Mouse (Mus musculus) olfactory bulb, adult 2 months (tissue): ENCODE data around the gene Hyal1. TPM values are rescaled to one million over a fixed set of nuclear protein-coding genes. Genes with fewer than 3 reads are reported as not detected.

ENCODE experiments used
- H3K27ac ChIP-seq: fragments of 200-500 bp; 2 replicates; pipeline ENCODE4 v1.5.1; 2012; ENCODE audit warnings: low read depth, low read length; ENCODE audit not compliant: insufficient read depth
- H3K4me1 ChIP-seq: fragments of 200-500 bp; 2 replicates; pipeline ENCODE4 v1.6.1; 2012; ENCODE audit warnings: low read length; ENCODE audit not compliant: control insufficient read depth, insufficient read depth
- H3K4me3 ChIP-seq: fragments of 200-500 bp; 2 replicates; pipeline ENCODE4 v1.5.1; 2012; ENCODE audit warnings: mild to moderate bottlenecking, low read depth, low read length, moderate library complexity; ENCODE audit not compliant: insufficient read depth
- CTCF ChIP-seq: fragments of 200-500 bp; IDR thresholded peaks from 2 replicates; pipeline ENCODE4 v1.5.1; 2012; ENCODE audit warnings: low read depth, mild to moderate bottlenecking, low read length, moderate library complexity; ENCODE audit not compliant: insufficient read depth
- POLR2A ChIP-seq: fragments of 200-500 bp; IDR thresholded peaks from 2 replicates; pipeline ENCODE4 v1.6.1; 2012; ENCODE audit warnings: mild to moderate bottlenecking, low read depth, low read length, moderate library complexity; ENCODE audit not compliant: insufficient read depth
- WGBS: fragments of 180-500 bp; shearing (Covaris S2); methylation state at CpG from one replicate; pipeline ENCODE4 v1.1.7; 2018; 5-methylcytosine and 5-hydroxymethylcytosine counted together
- polyA plus RNA-seq: library from polyadenylated mRNA; stranded (reverse); fragments of >200 nt; gene quantifications from 2 replicates; pipeline ENCODE4 v1.2.4, GENCODE M21; 2012; ENCODE audit warnings: low replicate concordance; ENCODE audit not compliant: missing spikeins, insufficient read depth, insufficient read length

Gene Hyal1
- polyA plus RNA-seq, 1 experiment = not detected

DNA sequence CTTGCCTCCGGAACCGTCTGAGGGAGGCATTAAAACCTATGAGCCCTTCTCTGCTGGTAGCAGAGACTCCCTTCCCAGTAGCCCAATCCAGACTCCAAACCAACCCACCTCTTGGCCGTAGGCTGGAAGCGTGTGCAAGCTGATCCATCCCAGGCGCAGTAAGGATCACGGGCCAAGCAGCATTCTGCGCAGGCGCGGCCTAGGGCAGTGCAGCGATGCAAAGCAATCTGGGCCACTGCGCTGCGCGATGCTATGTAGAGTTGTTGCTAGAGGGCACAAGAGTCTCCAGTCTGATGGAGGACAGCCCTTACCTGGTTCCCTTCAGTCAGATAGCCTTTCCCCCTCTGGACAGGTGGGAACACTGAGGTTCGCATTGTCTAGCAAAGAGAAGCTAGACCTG is 23.1 kb downstream of the Hyal1 start:
- WGBS = 73% methylated on average over 14 of the region's 14 CpGs
- Histone ChIP-seq H3K4me3 (no peak overlapping the region), H3K4me1 (peaks cover 5% of the 10 kb centered on the region; the same call in 1 of the 2 replicates), H3K27ac (no peak overlapping the region)
- TF ChIP-seq CTCF (no peak), POLR2A (no peak)

DNA sequence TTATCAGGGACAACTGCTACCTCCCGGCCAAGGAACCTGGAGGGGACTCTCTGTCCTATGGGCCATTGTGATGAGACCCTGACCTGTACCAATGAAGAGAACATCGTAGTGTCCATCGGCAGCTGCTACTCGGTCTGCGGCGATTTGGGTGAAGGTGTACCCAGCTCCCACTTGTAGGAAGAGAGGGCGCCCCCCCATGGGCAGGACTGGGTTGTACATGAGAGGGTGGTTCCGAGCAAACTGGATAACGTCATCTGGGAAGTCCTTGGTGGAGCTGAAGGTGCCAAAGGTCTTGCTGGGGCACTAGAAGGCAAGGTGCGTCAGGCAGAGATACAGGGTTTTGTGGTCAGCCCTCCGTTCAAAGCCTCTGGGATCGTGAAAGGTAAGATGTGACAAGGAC is 24.0 kb downstream of the Hyal1 start:
- 78% methylated on average over 12 of the region's 12 CpGs for WGBS
- TF ChIP-seq CTCF (no peak), POLR2A (no peak)
- Histone ChIP-seq H3K4me1 (peaks cover 5% of the 10 kb centered on the region; the same call in 1 of the 2 replicates), H3K27ac (no peak overlapping the region), H3K4me3 (no peak overlapping the region)

- H3K4me1 ChIP-seq = peaks cover 5% of the 10 kb centered on the region; the same call in 1 of the 2 replicates
- 86% methylated on average over 11 of the region's 11 CpGs for WGBS
- TF ChIP-seq POLR2A = no peak
- no peak for TF ChIP-seq CTCF
- no peak overlapping the region for H3K27ac ChIP-seq
- no peak overlapping the region for H3K4me3 ChIP-seq
Measured at GRCm38 (mm10) chr9:107601275-107601674, 24.5 kb downstream of the Hyal1 start.

GRCm38 (mm10) chr9:107602068-107602648 is 25.4 kb downstream of the Hyal1 start:
- Histone ChIP-seq H3K4me3 (no peak overlapping the region), H3K4me1 (peaks cover 5% of the 10 kb centered on the region; the same call in 1 of the 2 replicates), H3K27ac (no peak overlapping the region)
- TF ChIP-seq POLR2A (no peak), CTCF (peak; percentile 94)
- 7% methylated on average over 10 of the region's 10 CpGs for WGBS

DNA sequence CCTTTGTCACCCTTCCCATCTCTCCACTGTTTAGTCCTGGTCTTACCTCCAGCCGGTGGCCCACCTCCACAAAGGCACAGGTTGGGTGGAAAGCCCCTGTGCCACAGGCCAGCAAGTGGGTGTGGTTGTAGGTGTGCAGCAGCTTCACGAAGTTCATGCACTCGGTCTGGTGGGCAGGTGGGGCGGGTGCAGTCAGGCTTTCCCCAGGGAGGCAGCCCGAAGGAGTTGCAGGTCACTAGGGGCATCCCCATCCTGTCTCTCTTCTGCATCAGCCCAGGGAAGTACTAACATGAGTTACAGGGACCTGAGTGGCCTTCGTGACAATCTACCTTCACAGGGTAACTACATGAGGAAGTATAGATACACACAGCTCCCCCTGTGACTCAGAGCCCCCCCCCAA is 26.5 kb downstream of the Hyal1 start:
- Histone ChIP-seq H3K4me1 (peaks cover 5% of the 10 kb centered on the region; the same call in 1 of the 2 replicates), H3K4me3 (no peak overlapping the region), H3K27ac (no peak overlapping the region)
- WGBS = 87% methylated on average over 6 of the region's 6 CpGs
- TF ChIP-seq POLR2A = no peak
- TF ChIP-seq CTCF = no peak

GRCm38 (mm10) chr9:107605041-107605661 is 28.4 kb downstream of the Hyal1 start:
- no peak overlapping the region for H3K27ac ChIP-seq
- TF ChIP-seq CTCF = no peak
- no peak for TF ChIP-seq POLR2A
- H3K4me1 ChIP-seq = peaks cover 2% of the 10 kb centered on the region; the same call in 1 of the 2 replicates
- 67% methylated on average over 23 of the region's 23 CpGs for WGBS
- no peak overlapping the region for H3K4me3 ChIP-seq

DNA sequence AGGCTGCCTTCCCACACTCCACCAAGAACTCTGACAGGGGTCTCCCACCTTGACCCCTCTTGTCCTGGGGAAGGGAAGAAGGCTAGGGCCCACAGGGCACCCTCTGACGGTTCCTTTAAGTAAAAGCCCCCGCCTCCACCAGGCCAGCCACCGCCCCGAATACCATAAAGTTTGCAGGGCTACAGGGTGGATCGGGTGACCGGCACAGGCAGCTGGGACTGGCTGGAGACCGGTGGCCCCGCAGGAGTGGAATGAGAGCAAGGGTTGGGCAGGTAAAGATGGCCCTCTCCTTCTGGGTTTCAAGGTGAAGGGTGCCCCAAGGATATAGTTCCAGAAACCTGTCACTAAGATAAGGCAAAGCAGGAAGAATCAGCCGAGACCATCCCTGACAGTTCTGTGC is 29.9 kb downstream of the Hyal1 start:
- no peak overlapping the region for H3K27ac ChIP-seq
- H3K4me3 ChIP-seq = no peak overlapping the region
- H3K4me1 ChIP-seq = peaks cover 7% of the 10 kb centered on the region
- WGBS = 64% methylated on average over 9 of the region's 9 CpGs
- no peak for TF ChIP-seq POLR2A
- no peak for TF ChIP-seq CTCF

DNA sequence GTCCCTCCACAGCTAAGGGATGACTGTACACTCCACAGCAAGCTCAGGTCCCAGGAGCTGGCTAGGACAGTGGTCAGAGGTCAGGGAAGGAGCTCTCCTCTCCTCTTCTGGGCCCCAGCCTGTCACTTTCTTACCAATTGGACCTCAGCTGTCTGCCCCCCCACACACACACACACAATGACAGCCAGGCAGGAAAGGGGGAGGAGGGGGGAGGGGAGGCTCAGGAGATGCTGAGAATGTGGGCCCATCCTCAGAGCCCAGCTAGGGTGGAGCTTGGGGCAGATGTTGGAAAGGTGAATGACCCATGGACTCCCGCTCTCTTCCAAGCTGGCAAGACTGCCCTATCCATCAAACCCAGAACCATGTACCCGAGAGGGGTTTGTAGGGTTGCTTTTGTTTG is 30.3 kb downstream of the Hyal1 start:
- Histone ChIP-seq H3K4me3 (no peak overlapping the region), H3K27ac (no peak overlapping the region), H3K4me1 (peaks cover 9% of the 10 kb centered on the region)
- TF ChIP-seq POLR2A (no peak), CTCF (no peak)
- 90% methylated on average over 2 of the region's 2 CpGs for WGBS

- 66% methylated on average over 9 of the region's 9 CpGs for WGBS
- peaks cover 13% of the 10 kb centered on the region for H3K4me1 ChIP-seq
- H3K27ac ChIP-seq = no peak overlapping the region
- TF ChIP-seq CTCF = no peak
- no peak for TF ChIP-seq POLR2A
- H3K4me3 ChIP-seq = no peak overlapping the region
Measured at GRCm38 (mm10) chr9:107607653-107608245, 31.0 kb downstream of the Hyal1 start.
